Mouse (Mus musculus): Measurements from ENCODE around the gene Znhit3. TPM values are rescaled to one million over a fixed set of nuclear protein-coding genes. Genes with fewer than 3 reads are reported as not detected.

The Znhit3 gene
- polyA plus RNA-seq, 1 experiment from 2014 or later = 91.9 TPM

- peak; percentile 39; the same call in 1 of the 2 replicates for ATAC-seq (replicated peaks; ENCODE audit: low FRiP score)
These were observed 28.7 kb upstream of the Znhit3 start for GRCm38 (mm10) chr11:84944639-84945435.

GRCm38 (mm10) chr11:84943948-84944347, 27.8 kb upstream of the Znhit3 start:
- H3K4me2 ChIP-seq = peak overlapping the region; percentile 47
- H3K36me3 ChIP-seq (ENCODE audit: control insufficient read depth, insufficient read depth, low read length) = no peaks in the 10 kb centered on the region
- no peak for ATAC-seq (replicated peaks; ENCODE audit: low FRiP score)
- H3K27me3 ChIP-seq (replicated peaks; ENCODE audit: control insufficient read depth, insufficient read depth, low read length) = peaks cover 24% of the 10 kb centered on the region
- DNase-seq (ENCODE audit: low spot score) = peak; percentile 78
- WGBS = under 1% methylated on average over 15 of the region's 15 CpGs
- H3K9ac ChIP-seq (ENCODE audit: low read depth, low read length) = no peak overlapping the region
- peak overlapping the region; percentile 22 for H3K4me3 ChIP-seq (ENCODE audit: low read depth, low read length)
- H3K9me3 ChIP-seq (ENCODE audit: control insufficient read depth, low read length) = no peaks in the 10 kb centered on the region
- H3K4me1 ChIP-seq (replicated peaks; ENCODE audit: control insufficient read depth, insufficient read depth, low read length) = no peaks in the 10 kb centered on the region; the same call in 1 of the 2 replicates
- peak overlapping the region; percentile 28; the same call in 1 of the 2 replicates for H3K27ac ChIP-seq (ENCODE audit: low read depth, low read length)

More at GRCm38 (mm10) chr11:84944639-84945435, 28.7 kb upstream of the Znhit3 start:
- Histone ChIP-seq H3K4me2 (peak overlapping the region; percentile 47), H3K36me3 (ENCODE audit: control insufficient read depth, insufficient read depth, low read length) (no peaks in the 10 kb centered on the region), H3K9ac (ENCODE audit: low read depth, low read length) (no peak overlapping the region), H3K27ac (ENCODE audit: low read depth, low read length) (peak overlapping the region; percentile 28; the same call in 1 of the 2 replicates), H3K9me3 (ENCODE audit: control insufficient read depth, low read length) (no peaks in the 10 kb centered on the region), H3K4me1 (replicated peaks; ENCODE audit: control insufficient read depth, insufficient read depth, low read length) (no peaks in the 10 kb centered on the region; the same call in 1 of the 2 replicates), H3K4me3 (ENCODE audit: low read depth, low read length) (0 out of 2 replicates have a peak overlapping the region, but pooled peaks have one; percentile 1), H3K27me3 (replicated peaks; ENCODE audit: control insufficient read depth, insufficient read depth, low read length) (peaks cover 24% of the 10 kb centered on the region)
- no peak for DNase-seq (ENCODE audit: low spot score)
- 5% methylated on average over 12 of the region's 12 CpGs for WGBS

GRCm38 (mm10) chr11:84940140-84940539, 24.0 kb upstream of the Znhit3 start:
- Histone ChIP-seq H3K4me1 (replicated peaks; ENCODE audit: control insufficient read depth, insufficient read depth, low read length) (no peaks in the 10 kb centered on the region), H3K4me2 (no peak overlapping the region), H3K4me3 (ENCODE audit: low read depth, low read length) (no peak overlapping the region), H3K36me3 (ENCODE audit: control insufficient read depth, insufficient read depth, low read length) (no peaks in the 10 kb centered on the region), H3K27ac (ENCODE audit: low read depth, low read length) (no peak overlapping the region), H3K9me3 (ENCODE audit: control insufficient read depth, low read length) (no peaks in the 10 kb centered on the region), H3K27me3 (replicated peaks; ENCODE audit: control insufficient read depth, insufficient read depth, low read length) (peaks cover 16% of the 10 kb centered on the region), H3K9ac (ENCODE audit: low read depth, low read length) (no peak overlapping the region)
- WGBS = 74% methylated on average over 10 of the region's 10 CpGs
- ATAC-seq (replicated peaks; ENCODE audit: low FRiP score) (no peak), DNase-seq (ENCODE audit: low spot score) (no peak)

GRCm38 (mm10) chr11:84939508-84940053, 23.4 kb upstream of the Znhit3 start:
- Histone ChIP-seq H3K4me2 (no peak overlapping the region), H3K4me1 (replicated peaks; ENCODE audit: control insufficient read depth, insufficient read depth, low read length) (no peaks in the 10 kb centered on the region), H3K36me3 (ENCODE audit: control insufficient read depth, insufficient read depth, low read length) (no peaks in the 10 kb centered on the region), H3K9me3 (ENCODE audit: control insufficient read depth, low read length) (no peaks in the 10 kb centered on the region), H3K4me3 (ENCODE audit: low read depth, low read length) (no peak overlapping the region), H3K27ac (ENCODE audit: low read depth, low read length) (no peak overlapping the region), H3K27me3 (replicated peaks; ENCODE audit: control insufficient read depth, insufficient read depth, low read length) (peaks cover 11% of the 10 kb centered on the region), H3K9ac (ENCODE audit: low read depth, low read length) (no peak overlapping the region)
- ATAC-seq (replicated peaks; ENCODE audit: low FRiP score) = no peak
- no peak for DNase-seq (ENCODE audit: low spot score)
- 62% methylated on average over 8 of the region's 8 CpGs for WGBS

GRCm38 (mm10) chr11:84932261-84932660, 16.1 kb upstream of the Znhit3 start:
- DNase-seq (ENCODE audit: low spot score) = no peak
- Histone ChIP-seq H3K27ac (ENCODE audit: low read depth, low read length) (no peak overlapping the region), H3K9ac (ENCODE audit: low read depth, low read length) (no peak overlapping the region), H3K36me3 (ENCODE audit: control insufficient read depth, insufficient read depth, low read length) (no peaks in the 10 kb centered on the region), H3K9me3 (ENCODE audit: control insufficient read depth, low read length) (no peaks in the 10 kb centered on the region), H3K27me3 (replicated peaks; ENCODE audit: control insufficient read depth, insufficient read depth, low read length) (no peaks in the 10 kb centered on the region), H3K4me3 (ENCODE audit: low read depth, low read length) (no peak overlapping the region), H3K4me1 (replicated peaks; ENCODE audit: control insufficient read depth, insufficient read depth, low read length) (no peaks in the 10 kb centered on the region), H3K4me2 (no peak overlapping the region)
- 17% methylated on average over 6 of the region's 6 CpGs for WGBS
- no peak for ATAC-seq (replicated peaks; ENCODE audit: low FRiP score)

- no peak overlapping the region for H3K27ac ChIP-seq (ENCODE audit: low read depth, low read length)
- H3K4me3 ChIP-seq (ENCODE audit: low read depth, low read length) = no peak overlapping the region
- H3K4me1 ChIP-seq (replicated peaks; ENCODE audit: control insufficient read depth, insufficient read depth, low read length) = peaks cover 5% of the 10 kb centered on the region
- H3K27me3 ChIP-seq (replicated peaks; ENCODE audit: control insufficient read depth, insufficient read depth, low read length) = no peaks in the 10 kb centered on the region
- DNase-seq (ENCODE audit: low spot score) (no peak), ATAC-seq (replicated peaks; ENCODE audit: low FRiP score) (no peak)
- WGBS = 80% methylated on average over 8 of the region's 8 CpGs
- no peak overlapping the region for H3K9ac ChIP-seq (ENCODE audit: low read depth, low read length)
- H3K9me3 ChIP-seq (ENCODE audit: control insufficient read depth, low read length) = no peaks in the 10 kb centered on the region
- H3K4me2 ChIP-seq = no peak overlapping the region
- no peaks in the 10 kb centered on the region for H3K36me3 ChIP-seq (ENCODE audit: control insufficient read depth, insufficient read depth, low read length)
These were observed 4.8 kb upstream of the Znhit3 start for GRCm38 (mm10) chr11:84920981-84921380.

- 57% methylated on average over 7 of the region's 7 CpGs for WGBS
- Histone ChIP-seq H3K4me3 (ENCODE audit: low read depth, low read length) (no peak overlapping the region), H3K36me3 (ENCODE audit: control insufficient read depth, insufficient read depth, low read length) (no peaks in the 10 kb centered on the region), H3K9me3 (ENCODE audit: control insufficient read depth, low read length) (no peaks in the 10 kb centered on the region), H3K9ac (ENCODE audit: low read depth, low read length) (no peak overlapping the region), H3K4me1 (replicated peaks; ENCODE audit: control insufficient read depth, insufficient read depth, low read length) (peaks cover 5% of the 10 kb centered on the region), H3K27ac (ENCODE audit: low read depth, low read length) (no peak overlapping the region), H3K27me3 (replicated peaks; ENCODE audit: control insufficient read depth, insufficient read depth, low read length) (no peaks in the 10 kb centered on the region), H3K4me2 (no peak overlapping the region)
- ATAC-seq (replicated peaks; ENCODE audit: low FRiP score) = no peak
- no peak for DNase-seq (ENCODE audit: low spot score)
These were observed 3.8 kb upstream of the Znhit3 start for GRCm38 (mm10) chr11:84919951-84920350.

GRCm38 (mm10) chr11:84919276-84919675, 3.1 kb upstream of the Znhit3 start:
- no peak overlapping the region for H3K4me2 ChIP-seq
- no peaks in the 10 kb centered on the region for H3K27me3 ChIP-seq (replicated peaks; ENCODE audit: control insufficient read depth, insufficient read depth, low read length)
- no peaks in the 10 kb centered on the region for H3K36me3 ChIP-seq (ENCODE audit: control insufficient read depth, insufficient read depth, low read length)
- no peak for DNase-seq (ENCODE audit: low spot score)
- peaks cover 5% of the 10 kb centered on the region for H3K4me1 ChIP-seq (replicated peaks; ENCODE audit: control insufficient read depth, insufficient read depth, low read length)
- no peak overlapping the region for H3K9ac ChIP-seq (ENCODE audit: low read depth, low read length)
- no peak; the same call in 1 of the 2 replicates for ATAC-seq (replicated peaks; ENCODE audit: low FRiP score)
- no peak overlapping the region for H3K4me3 ChIP-seq (ENCODE audit: low read depth, low read length)
- WGBS = 33% methylated on average over 3 of the region's 3 CpGs
- H3K9me3 ChIP-seq (ENCODE audit: control insufficient read depth, low read length) = no peaks in the 10 kb centered on the region
- no peak overlapping the region for H3K27ac ChIP-seq (ENCODE audit: low read depth, low read length)

All from liver, embryonic 11.5 days (tissue).